Mouse (Mus musculus): ENCODE data around the gene Pigl. TPM values are rescaled to one million over a fixed set of nuclear protein-coding genes. Genes with fewer than 3 reads are reported as not detected.

The Pigl gene
- polyA plus RNA-seq (2016; fragmentation: Nextera tagmentation; extraction: Ambion mirVana), result 10.7 and 16.0 TPM in 2 replicates

- Histone ChIP-seq H3K4me3 (peak within 1 kb of the TSS; percentile 97), H3K27me3 (ENCODE audit: insufficient read depth, poor library complexity, severe bottlenecking) (no peaks in the 10 kb centered on the region), H3K4me1 (replicated peaks) (peaks cover 21% of the 10 kb centered on the region), H3K27ac (peak within 1 kb of the TSS; percentile 100), H3K36me3 (peaks cover 7% of the 10 kb centered on the region; the same call in 1 of the 2 replicates), H3K9me3 (no peaks in the 10 kb centered on the region)
- DNase-seq (ENCODE audit: low spot score), result peak; percentile 88
- under 1% methylated on average over 33 of the region's 33 CpGs for WGBS
These were observed at the start of gene Pigl, which contains the start of gene Ncor1 for GRCm38 (mm10) chr11:62458276-62458724. Pigl (plus strand) TSS chr11:62458460. Ncor1 (minus strand) TSS chr11:62458541.

- H3K4me3 ChIP-seq, result no peak overlapping the region
These were observed 49.4 kb upstream of the Pigl start for GRCm38 (mm10) chr11:62408848-62409247.

GRCm38 (mm10) chr11:62409611-62410010, 48.6 kb upstream of the Pigl start:
- Histone ChIP-seq H3K27ac (no peak overlapping the region), H3K27me3 (ENCODE audit: insufficient read depth, poor library complexity, severe bottlenecking) (no peaks in the 10 kb centered on the region), H3K36me3 (peaks cover 79% of the 10 kb centered on the region), H3K4me1 (replicated peaks) (no peaks in the 10 kb centered on the region), H3K4me3 (no peak overlapping the region), H3K9me3 (no peaks in the 10 kb centered on the region)
- DNase-seq (ENCODE audit: low spot score), result no peak
- WGBS, result 88% methylated on average over 1 of the region's 1 CpGs

More at GRCm38 (mm10) chr11:62408848-62409247, 49.4 kb upstream of the Pigl start:
- no peaks in the 10 kb centered on the region for H3K9me3 ChIP-seq
- H3K27ac ChIP-seq, result no peak overlapping the region
- no peaks in the 10 kb centered on the region for H3K4me1 ChIP-seq (replicated peaks)
- DNase-seq (ENCODE audit: low spot score), result no peak
- no peaks in the 10 kb centered on the region for H3K27me3 ChIP-seq (ENCODE audit: insufficient read depth, poor library complexity, severe bottlenecking)
- WGBS, result 91% methylated on average over 2 of the region's 2 CpGs
- peaks cover 74% of the 10 kb centered on the region for H3K36me3 ChIP-seq

GRCm38 (mm10) chr11:62415026-62415425, 43.2 kb upstream of the Pigl start:
- Histone ChIP-seq H3K9me3 (no peaks in the 10 kb centered on the region), H3K27me3 (ENCODE audit: insufficient read depth, poor library complexity, severe bottlenecking) (no peaks in the 10 kb centered on the region), H3K4me1 (replicated peaks) (no peaks in the 10 kb centered on the region), H3K4me3 (no peak overlapping the region), H3K27ac (no peak overlapping the region), H3K36me3 (peaks cover 86% of the 10 kb centered on the region)
- no peak for DNase-seq (ENCODE audit: low spot score)
- 93% methylated on average over 4 of the region's 4 CpGs for WGBS

- H3K27me3 ChIP-seq (ENCODE audit: insufficient read depth, poor library complexity, severe bottlenecking), result no peaks in the 10 kb centered on the region
- no peak overlapping the region for H3K27ac ChIP-seq
- H3K4me1 ChIP-seq (replicated peaks), result no peaks in the 10 kb centered on the region
- DNase-seq (ENCODE audit: low spot score), result no peak
- peaks cover 75% of the 10 kb centered on the region for H3K36me3 ChIP-seq
- H3K9me3 ChIP-seq, result no peaks in the 10 kb centered on the region
- 81% methylated on average over 2 of the region's 2 CpGs for WGBS
- H3K4me3 ChIP-seq, result no peak overlapping the region
These were observed 33.7 kb upstream of the Pigl start for GRCm38 (mm10) chr11:62424525-62424924.

GRCm38 (mm10) chr11:62426266-62426665, 32.0 kb upstream of the Pigl start:
- 96% methylated on average over 5 of the region's 5 CpGs for WGBS
- Histone ChIP-seq H3K36me3 (peaks cover 77% of the 10 kb centered on the region), H3K27me3 (ENCODE audit: insufficient read depth, poor library complexity, severe bottlenecking) (no peaks in the 10 kb centered on the region), H3K9me3 (no peaks in the 10 kb centered on the region), H3K4me3 (no peak overlapping the region), H3K4me1 (replicated peaks) (no peaks in the 10 kb centered on the region), H3K27ac (no peak overlapping the region)
- no peak for DNase-seq (ENCODE audit: low spot score)

GRCm38 (mm10) chr11:62427105-62427504, 31.2 kb upstream of the Pigl start:
- Histone ChIP-seq H3K4me1 (replicated peaks) (no peaks in the 10 kb centered on the region), H3K27ac (no peak overlapping the region), H3K27me3 (ENCODE audit: insufficient read depth, poor library complexity, severe bottlenecking) (no peaks in the 10 kb centered on the region), H3K9me3 (no peaks in the 10 kb centered on the region), H3K36me3 (peaks cover 77% of the 10 kb centered on the region), H3K4me3 (no peak overlapping the region)
- no peak for DNase-seq (ENCODE audit: low spot score)
- WGBS, result 82% methylated on average over 2 of the region's 3 CpGs

- no peak overlapping the region for H3K27ac ChIP-seq
- 97% methylated on average over 2 of the region's 2 CpGs for WGBS
- H3K9me3 ChIP-seq, result no peaks in the 10 kb centered on the region
- H3K27me3 ChIP-seq (ENCODE audit: insufficient read depth, poor library complexity, severe bottlenecking), result no peaks in the 10 kb centered on the region
- no peak for DNase-seq (ENCODE audit: low spot score)
- no peak overlapping the region for H3K4me3 ChIP-seq
- H3K4me1 ChIP-seq (replicated peaks), result no peaks in the 10 kb centered on the region
- H3K36me3 ChIP-seq, result peaks cover 85% of the 10 kb centered on the region
These were observed 26.0 kb upstream of the Pigl start for GRCm38 (mm10) chr11:62432211-62432610.

- 94% methylated on average over 9 of the region's 9 CpGs for WGBS
- H3K4me3 ChIP-seq, result no peak overlapping the region
- H3K4me1 ChIP-seq (replicated peaks), result no peaks in the 10 kb centered on the region
- no peaks in the 10 kb centered on the region for H3K9me3 ChIP-seq
- H3K27ac ChIP-seq, result no peak overlapping the region
- H3K27me3 ChIP-seq (ENCODE audit: insufficient read depth, poor library complexity, severe bottlenecking), result no peaks in the 10 kb centered on the region
- no peak for DNase-seq (ENCODE audit: low spot score)
- H3K36me3 ChIP-seq, result peaks cover 67% of the 10 kb centered on the region
These were observed 17.5 kb upstream of the Pigl start for GRCm38 (mm10) chr11:62440670-62441315.

- H3K27me3 ChIP-seq (ENCODE audit: insufficient read depth, poor library complexity, severe bottlenecking), result no peaks in the 10 kb centered on the region
- 95% methylated on average over 3 of the region's 3 CpGs for WGBS
- peaks cover 54% of the 10 kb centered on the region for H3K36me3 ChIP-seq
- no peak overlapping the region for H3K27ac ChIP-seq
- no peak overlapping the region for H3K4me3 ChIP-seq
- H3K4me1 ChIP-seq (replicated peaks), result no peaks in the 10 kb centered on the region
- H3K9me3 ChIP-seq, result no peaks in the 10 kb centered on the region
- no peak for DNase-seq (ENCODE audit: low spot score)
These were observed 12.5 kb upstream of the Pigl start for GRCm38 (mm10) chr11:62445799-62446198.

GRCm38 (mm10) chr11:62448971-62449370, 9.3 kb upstream of the Pigl start:
- no peak overlapping the region for H3K4me3 ChIP-seq
- WGBS, result 95% methylated on average over 6 of the region's 6 CpGs
- no peak overlapping the region for H3K27ac ChIP-seq
- no peaks in the 10 kb centered on the region for H3K9me3 ChIP-seq
- DNase-seq (ENCODE audit: low spot score), result no peak
- no peaks in the 10 kb centered on the region for H3K4me1 ChIP-seq (replicated peaks)
- H3K27me3 ChIP-seq (ENCODE audit: insufficient read depth, poor library complexity, severe bottlenecking), result no peaks in the 10 kb centered on the region
- peaks cover 59% of the 10 kb centered on the region for H3K36me3 ChIP-seq

- WGBS, result 84% methylated on average over 1 of the region's 1 CpGs
- Histone ChIP-seq H3K9me3 (no peaks in the 10 kb centered on the region), H3K4me3 (peak overlapping the region; percentile 97; the same call in 1 of the 2 replicates)
These were observed 3.1 kb upstream of the Pigl start for GRCm38 (mm10) chr11:62455193-62455592.

GRCm38 (mm10) chr11:62456021-62456482, 2.2 kb upstream of the Pigl start:
- H3K4me1 ChIP-seq (replicated peaks), result peaks cover 21% of the 10 kb centered on the region
- 12% methylated on average over 3 of the region's 3 CpGs for WGBS
- peaks cover 12% of the 10 kb centered on the region for H3K36me3 ChIP-seq

More at GRCm38 (mm10) chr11:62455193-62455592, 3.1 kb upstream of the Pigl start:
- no peak for DNase-seq (ENCODE audit: low spot score)
- Histone ChIP-seq H3K27me3 (ENCODE audit: insufficient read depth, poor library complexity, severe bottlenecking) (no peaks in the 10 kb centered on the region), H3K27ac (no peak overlapping the region), H3K4me1 (replicated peaks) (peaks cover 21% of the 10 kb centered on the region), H3K36me3 (peaks cover 21% of the 10 kb centered on the region)

More at GRCm38 (mm10) chr11:62456021-62456482, 2.2 kb upstream of the Pigl start:
- Histone ChIP-seq H3K27ac (peak overlapping the region; percentile 100), H3K9me3 (no peaks in the 10 kb centered on the region), H3K27me3 (ENCODE audit: insufficient read depth, poor library complexity, severe bottlenecking) (no peaks in the 10 kb centered on the region), H3K4me3 (peak overlapping the region; percentile 97)
- DNase-seq (ENCODE audit: low spot score), result no peak
